24 mouse cellular contexts compared by ENCODE assay signal in the genomic region with DNA sequence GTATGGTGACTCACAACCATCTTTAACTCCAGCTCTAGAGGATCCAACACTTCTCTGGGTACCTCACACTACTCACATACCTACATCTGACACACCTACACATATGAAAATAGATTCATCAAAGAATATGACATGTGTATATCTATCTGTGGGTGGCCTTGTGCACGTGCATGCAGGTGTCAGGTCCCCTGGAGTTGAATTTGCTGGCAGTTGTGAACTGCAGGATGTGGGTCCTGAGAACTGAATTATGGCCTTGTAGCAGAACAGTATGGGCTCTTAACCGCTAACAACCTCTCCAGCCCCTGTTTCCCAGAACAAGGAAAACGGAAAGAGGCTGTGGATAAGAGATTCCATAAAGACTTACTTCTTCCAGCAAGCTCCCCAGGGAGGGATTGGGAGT. TPM values are rescaled to one million over a fixed set of nuclear protein-coding genes. Genes with fewer than 3 reads are reported as not detected.
DNase-seq lines count a peak whose midpoint lies in the region; ATAC-seq and TF ChIP-seq lines count a peak whose summit lies in the region.
"Had no signal": no experiment of that assay in that cellular context is flagged by ENCODE, and none has a peak within 500 bp of the region (broad histone marks: within the 10 kb centered on the region; RNA-seq: fewer than 3 reads in every experiment).

No protein-coding gene starts in this region.

- WGBS in thymus, adult 2 months = 17% methylated on average over 3 of the region's 3 CpGs

- intact Hi-C loops in left cerebral cortex, postnatal 25 days (cut with DNase I) = no loop called here

- H3K4me3 ChIP-seq in thymus, adult 2 months (ENCODE audit: control insufficient read depth, insufficient read depth, low read length) = no peak overlapping the region
- H3K4me3 ChIP-seq: forebrain, embryonic 10.5 days; forebrain, embryonic 13.5 days; gastrocnemius, adult 2 months; heart, embryonic 10.5 days; heart, embryonic 13.5 days; hindbrain, embryonic 12.5 days; hindbrain, embryonic 15.5 days; intestine, embryonic 15.5 days had no signal

- peaks cover 47% of the 10 kb centered on the region for H3K4me1 ChIP-seq in thymus, adult 2 months (replicated peaks; ENCODE audit: control insufficient read depth, insufficient read depth, low read length)
- H3K4me1 ChIP-seq: hindbrain, embryonic 12.5 days; hindbrain, embryonic 15.5 days; intestine, embryonic 15.5 days had no signal

- peak overlapping the region; percentile 96 for H3K27ac ChIP-seq in thymus, adult 2 months (ENCODE audit: control insufficient read depth, insufficient read depth, low read length)
- H3K27ac ChIP-seq: forebrain, embryonic 10.5 days; forebrain, embryonic 13.5 days; gastrocnemius, adult 2 months; heart, embryonic 13.5 days; hindbrain, embryonic 12.5 days; hindbrain, embryonic 15.5 days; intestine, embryonic 15.5 days had no signal

- H3K27me3 ChIP-seq in thymus, adult 2 months (ENCODE audit: control insufficient read depth, insufficient read depth, low read length) = no peaks in the 10 kb centered on the region
- H3K27me3 ChIP-seq: forebrain, embryonic 13.5 days; heart, embryonic 13.5 days; hindbrain, embryonic 12.5 days; hindbrain, embryonic 15.5 days; intestine, embryonic 15.5 days; Patski had no signal

- TF ChIP-seq CTCF in thymus, adult 2 months (IDR thresholded peaks at IDR 0.05; ENCODE audit: borderline replicate concordance, control insufficient read depth, extremely low read depth, insufficient read depth, low read length, poor library complexity) = no peak

- H3K36me3 ChIP-seq in thymus, adult 2 months (ENCODE audit: control insufficient read depth, insufficient read depth, low read length) = no peaks in the 10 kb centered on the region
- H3K36me3 ChIP-seq: forebrain, embryonic 10.5 days; heart, embryonic 10.5 days; heart, embryonic 13.5 days; hindbrain, embryonic 12.5 days; hindbrain, embryonic 15.5 days; intestine, embryonic 15.5 days had no signal

- no peak for DNase-seq in thymus, adult 2 months
- no peak for DNase-seq in thymus, postnatal 10 days (ENCODE audit: low spot score in 2 of 2)
- DNase-seq in thymus, postnatal 0 days (ENCODE audit: low spot score) = peak; percentile 81
- DNase-seq in thymus, postnatal 4 days = peak; percentile 45
- no peak for DNase-seq in left cerebral cortex, postnatal 25 days (ENCODE audit: low spot score in 2 of 2)
- DNase-seq: adrenal gland, postnatal 10 days; adrenal gland, postnatal 36 days; cerebellum, adult 18-20 months; cerebellum, adult 9-10 months; cerebellum, postnatal 14 days; gastrocnemius, adult 2 months; gastrocnemius, postnatal 14 days; heart, adult 11 months had no signal

- TF ChIP-seq POLR2A in thymus, adult 2 months (IDR thresholded peaks at IDR 0.05; ENCODE audit: control insufficient read depth, extremely low read depth, insufficient read depth, low read length, poor library complexity) = no peak

- ATAC-seq in inflammation-experienced regulatory T-cells, adult 6 months = no peak
- ATAC-seq: forebrain, embryonic 13.5 days; forebrain, embryonic 16.5 days; intestine, embryonic 15.5 days; Patski had no signal

RNA-seq across cellular contexts. Expression of gene Agfg2, which starts 14.6 kb away (rescaled TPM):
- 205 and 213 TPM in 2 replicates for polyA plus RNA-seq in thymus, adult 2 months (2012; rRNA removed)
- 109 and 142 TPM in 2 replicates for polyA plus RNA-seq in thymus, postnatal 0 days (2015; fragmentation: Nextera tagmentation; extraction: Ambion mirVana)
- polyA plus RNA-seq in inflammation-experienced regulatory T-cells, adult 6 months (2017; shearing (Covaris generic)) = 10 to 100 TPM; 16.1 to 21.7 (median 16.4) TPM
- 10 to 100 TPM; 40.0 to 43.9 TPM for total RNA-seq in left cerebral cortex, postnatal 25 days (2021)

RNA-seq across cellular contexts. Expression of gene Nyap1, which starts 42.3 kb away (rescaled TPM):
- polyA plus RNA-seq in thymus, adult 2 months (2012; rRNA removed) = 97.2 and 110 TPM in 2 replicates
- 7.2 and 8.8 TPM in 2 replicates for polyA plus RNA-seq in thymus, postnatal 0 days (2015; fragmentation: Nextera tagmentation; extraction: Ambion mirVana)
- under 1 TPM in 2 of 3 experiments, not detected in 1; 0.12 to 0.20 TPM for polyA plus RNA-seq in inflammation-experienced regulatory T-cells, adult 6 months (2017; shearing (Covaris generic))
- 10 to 100 TPM; 69.0 to 73.4 TPM for total RNA-seq in left cerebral cortex, postnatal 25 days (2021)

RNA-seq across cellular contexts. Expression of gene Tsc22d4, which starts 46.5 kb away (rescaled TPM):
- polyA plus RNA-seq in thymus, adult 2 months (2012; rRNA removed) = 670 and 672 TPM in 2 replicates
- polyA plus RNA-seq in thymus, postnatal 0 days (2015; fragmentation: Nextera tagmentation; extraction: Ambion mirVana) = 353 and 419 TPM in 2 replicates
- polyA plus RNA-seq in inflammation-experienced regulatory T-cells, adult 6 months (2017; shearing (Covaris generic)) = 10 to 100 TPM; 43.3 to 83.4 (median 64.7) TPM
- 100 to 1,000 TPM; 173 to 195 TPM for total RNA-seq in left cerebral cortex, postnatal 25 days (2021)

RNA-seq across cellular contexts. Expression of gene Irs3, which starts 53.6 kb away (rescaled TPM):
- polyA plus RNA-seq in thymus, adult 2 months (2012; rRNA removed) = 2.2 and 2.5 TPM in 2 replicates
- polyA plus RNA-seq in thymus, postnatal 0 days (2015; fragmentation: Nextera tagmentation; extraction: Ambion mirVana) = 0.09 TPM in 1 of 2 replicates, not detected in the other
- polyA plus RNA-seq in inflammation-experienced regulatory T-cells, adult 6 months (2017; shearing (Covaris generic)) = not detected
- total RNA-seq in left cerebral cortex, postnatal 25 days (2021) = under 1 TPM in 1 of 2 experiments, not detected in 1; 0.32 TPM
- total RNA-seq: hematopoietic stem cell, adult 5-6 weeks had no signal
- polyA plus RNA-seq: forebrain, embryonic 13.5 days; heart, embryonic 13.5 days had no signal

RNA-seq across cellular contexts. Expression of gene Sap25, which starts 57.9 kb away (rescaled TPM):
- 576 and 646 TPM in 2 replicates for polyA plus RNA-seq in thymus, adult 2 months (2012; rRNA removed)
- 30.0 and 32.9 TPM in 2 replicates for polyA plus RNA-seq in thymus, postnatal 0 days (2015; fragmentation: Nextera tagmentation; extraction: Ambion mirVana)
- 10 to 100 TPM; 18.2 to 49.8 (median 44.0) TPM for polyA plus RNA-seq in inflammation-experienced regulatory T-cells, adult 6 months (2017; shearing (Covaris generic))
- total RNA-seq in left cerebral cortex, postnatal 25 days (2021) = 1 to 10 TPM; 2.3 to 4.7 TPM

Comparison
In these comparisons a context has a peak if more than half of its experiments do, and no peak if none do; other contexts are left out.
1. DNase-seq: peak in thymus, postnatal 0 days (single experiment) and thymus, postnatal 4 days (single experiment); none in thymus, adult 2 months (single experiment), thymus, postnatal 10 days (0 of 2) and left cerebral cortex, postnatal 25 days (0 of 2).